Mouse (Mus musculus) left cerebral cortex, adult 9 months (tissue): Measurements from ENCODE around the gene Cyp2d34.

Experiments used
- DNase-seq, 2 experiments: peaks; one replicate each; pipeline ENCODE4 v3.0.0; 2022; ENCODE audit warnings: low spot score in 2 of 2

The Cyp2d34 gene

DNA sequence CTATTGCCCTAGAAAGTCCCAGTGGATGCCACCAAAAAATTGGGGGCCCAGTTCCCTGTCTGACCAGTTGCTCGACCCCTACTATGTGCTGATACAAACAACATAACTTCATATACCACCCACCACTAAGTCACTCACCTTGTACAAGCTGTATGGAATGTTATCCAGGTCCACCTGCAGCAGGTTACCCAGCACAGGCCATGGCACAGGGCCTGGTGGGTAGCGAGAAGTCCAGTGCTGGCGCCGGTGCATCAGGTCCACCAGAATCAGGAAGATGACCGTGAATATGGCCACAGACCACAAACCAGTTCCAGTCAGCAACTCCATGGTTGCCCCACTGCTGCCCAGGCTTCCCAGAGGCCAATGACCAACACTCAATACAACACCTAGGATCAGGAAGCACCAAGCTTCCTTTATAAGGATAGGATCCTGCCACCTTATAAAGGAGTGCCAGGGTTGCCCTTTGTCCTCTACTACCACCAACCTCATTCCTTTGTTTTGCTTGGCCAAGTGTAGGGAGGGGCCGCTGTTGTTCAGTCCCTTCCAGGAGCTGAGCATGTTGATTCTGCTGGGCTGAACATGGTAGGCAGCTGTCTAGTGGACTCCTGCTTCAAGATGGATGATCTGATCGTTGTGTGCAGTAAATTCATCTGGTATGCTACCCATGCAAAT lies at the start of gene Cyp2d34:
TSS of gene Cyp2d34 (minus strand) at position 416 of the 672 bp plus-strand sequence.
- DNase-seq: no peak

DNA sequence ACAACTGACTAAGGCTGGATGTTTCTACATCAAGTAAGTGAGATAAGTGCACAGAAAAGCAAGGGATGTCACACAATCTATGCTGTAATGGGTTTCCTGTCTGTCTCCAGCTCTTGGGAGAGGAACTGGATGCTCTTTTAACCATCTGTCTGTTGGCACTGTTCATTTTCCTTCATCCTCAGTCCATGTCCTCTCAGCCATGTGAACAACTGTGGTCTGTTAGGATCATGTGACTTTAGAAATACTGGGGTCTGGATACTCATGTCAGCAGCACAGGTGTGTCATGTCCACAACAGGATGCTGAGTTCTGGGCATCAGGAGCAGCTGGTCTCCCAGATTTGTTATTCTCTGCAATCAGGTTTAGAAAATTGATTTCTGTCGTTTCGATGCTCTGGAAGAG lies 35.6 kb upstream of the Cyp2d34 start:
- no peak for DNase-seq

DNA sequence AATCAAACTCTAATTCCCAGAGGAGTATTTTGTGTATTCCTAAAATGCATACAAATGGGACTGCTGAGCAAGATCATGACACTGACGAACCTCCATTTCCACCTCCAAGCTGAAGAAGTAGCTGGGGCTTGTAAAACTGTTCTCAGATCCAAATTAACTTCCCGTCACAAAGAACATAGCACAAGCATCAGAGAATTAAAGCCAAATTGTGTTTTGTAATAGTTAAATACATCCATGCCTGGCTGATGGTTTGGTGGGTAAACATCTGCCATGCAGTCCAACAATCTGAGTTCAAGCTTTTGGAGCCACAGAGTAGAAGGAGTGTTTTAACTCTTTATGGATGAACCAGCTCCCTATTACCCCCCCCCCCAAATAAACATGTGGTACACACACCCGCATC lies 23.6 kb upstream of the Cyp2d34 start:
- no peak for DNase-seq

DNA sequence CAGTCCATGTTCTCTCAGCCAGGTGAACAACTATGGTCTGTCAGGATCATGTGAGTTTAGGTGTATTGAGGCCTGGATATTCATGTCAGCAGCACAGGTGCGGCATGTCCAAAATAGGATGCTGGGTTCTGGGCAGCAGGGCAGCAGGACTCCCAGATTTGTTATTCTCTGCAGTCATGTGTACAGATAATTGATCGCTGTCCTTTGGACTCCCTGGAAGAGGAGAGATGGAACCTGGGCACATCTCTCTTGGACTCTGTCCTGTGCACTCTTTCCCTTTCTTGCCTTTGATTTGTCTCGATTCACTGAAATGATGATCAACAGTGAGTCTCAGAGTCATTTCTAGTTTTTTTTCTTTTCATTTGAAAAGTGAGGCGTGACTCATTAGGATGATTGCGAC lies 23.0 kb upstream of the Cyp2d34 start:
- no peak for DNase-seq

DNA sequence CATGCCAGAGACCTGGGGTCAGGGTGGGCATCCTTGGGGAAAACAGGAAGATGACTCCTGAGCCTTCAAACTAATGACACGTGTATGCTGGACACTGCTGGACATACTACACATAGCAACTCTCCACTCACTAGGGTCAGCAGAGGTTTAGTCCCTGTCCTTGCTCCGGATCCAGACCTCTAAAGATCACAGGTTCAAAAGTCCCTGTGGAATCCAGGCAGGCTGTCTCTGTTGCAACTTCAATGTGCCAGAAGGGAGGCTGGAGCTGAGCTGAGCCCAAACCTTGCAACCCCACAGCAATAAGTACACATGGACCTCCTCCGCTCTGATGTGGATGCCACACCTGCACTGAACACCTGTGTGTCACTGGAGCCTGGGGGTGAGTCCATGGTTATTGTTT lies 22.0 kb upstream of the Cyp2d34 start:
- no peak for DNase-seq

DNA sequence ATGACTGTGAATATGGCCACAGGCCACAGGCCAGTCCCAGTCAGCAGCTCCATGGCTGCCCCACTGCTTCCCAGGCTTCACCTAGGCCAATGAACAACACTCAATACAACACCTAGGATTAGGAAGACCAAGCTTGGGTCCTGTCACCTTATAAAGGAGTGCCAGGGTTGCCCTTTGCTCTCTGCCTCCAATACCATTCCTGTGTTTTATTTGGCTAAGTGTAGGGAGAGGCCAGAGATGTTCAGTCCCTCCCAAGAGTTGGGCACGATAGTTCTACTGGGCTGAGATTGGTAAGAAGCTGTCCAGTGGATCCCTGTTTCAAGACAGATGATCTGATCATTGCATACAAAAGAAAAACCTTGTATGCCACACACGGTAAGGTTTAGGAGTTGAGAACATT lies 21.2 kb upstream of the Cyp2d34 start:
- no peak for DNase-seq

DNA sequence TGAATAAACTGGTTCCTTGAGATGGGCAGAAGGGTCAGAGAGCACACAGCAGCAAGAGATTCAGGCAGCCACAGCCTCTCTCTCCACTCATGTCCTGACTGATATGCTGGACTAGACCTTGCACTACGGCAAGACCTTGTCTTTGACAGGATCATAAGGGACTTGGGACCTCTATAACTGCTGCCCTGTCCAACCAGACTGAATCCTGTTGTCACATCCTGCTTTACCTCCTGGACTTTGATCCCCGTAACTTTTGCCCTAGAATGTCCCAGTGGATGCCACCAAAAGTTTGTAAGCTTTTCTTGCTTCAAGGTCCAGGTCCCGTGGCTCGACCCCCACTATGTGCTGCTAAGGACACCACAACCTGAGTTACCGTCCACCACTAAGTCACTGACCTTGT lies 20.6 kb upstream of the Cyp2d34 start:
- DNase-seq: no peak

DNA sequence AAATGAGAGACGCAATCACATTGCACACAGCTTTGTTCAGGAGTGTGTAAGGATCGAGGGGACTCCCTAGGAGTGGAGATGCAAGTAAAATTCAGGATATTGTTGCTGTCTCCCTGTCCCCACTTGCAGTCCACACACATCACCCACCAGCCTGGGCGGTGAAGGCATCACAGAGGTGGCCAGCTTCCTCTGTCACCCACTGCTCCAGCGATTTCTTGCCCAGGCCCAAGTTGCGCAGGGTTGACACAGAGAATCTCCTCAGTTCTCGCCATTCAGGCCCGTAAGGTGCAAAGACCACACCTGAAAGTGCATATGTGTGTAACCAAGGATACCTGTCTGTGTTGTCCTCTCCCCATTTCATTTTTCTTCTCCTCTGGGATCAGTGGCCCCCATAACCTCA lies 19.5 kb upstream of the Cyp2d34 start:
- DNase-seq: no peak

DNA sequence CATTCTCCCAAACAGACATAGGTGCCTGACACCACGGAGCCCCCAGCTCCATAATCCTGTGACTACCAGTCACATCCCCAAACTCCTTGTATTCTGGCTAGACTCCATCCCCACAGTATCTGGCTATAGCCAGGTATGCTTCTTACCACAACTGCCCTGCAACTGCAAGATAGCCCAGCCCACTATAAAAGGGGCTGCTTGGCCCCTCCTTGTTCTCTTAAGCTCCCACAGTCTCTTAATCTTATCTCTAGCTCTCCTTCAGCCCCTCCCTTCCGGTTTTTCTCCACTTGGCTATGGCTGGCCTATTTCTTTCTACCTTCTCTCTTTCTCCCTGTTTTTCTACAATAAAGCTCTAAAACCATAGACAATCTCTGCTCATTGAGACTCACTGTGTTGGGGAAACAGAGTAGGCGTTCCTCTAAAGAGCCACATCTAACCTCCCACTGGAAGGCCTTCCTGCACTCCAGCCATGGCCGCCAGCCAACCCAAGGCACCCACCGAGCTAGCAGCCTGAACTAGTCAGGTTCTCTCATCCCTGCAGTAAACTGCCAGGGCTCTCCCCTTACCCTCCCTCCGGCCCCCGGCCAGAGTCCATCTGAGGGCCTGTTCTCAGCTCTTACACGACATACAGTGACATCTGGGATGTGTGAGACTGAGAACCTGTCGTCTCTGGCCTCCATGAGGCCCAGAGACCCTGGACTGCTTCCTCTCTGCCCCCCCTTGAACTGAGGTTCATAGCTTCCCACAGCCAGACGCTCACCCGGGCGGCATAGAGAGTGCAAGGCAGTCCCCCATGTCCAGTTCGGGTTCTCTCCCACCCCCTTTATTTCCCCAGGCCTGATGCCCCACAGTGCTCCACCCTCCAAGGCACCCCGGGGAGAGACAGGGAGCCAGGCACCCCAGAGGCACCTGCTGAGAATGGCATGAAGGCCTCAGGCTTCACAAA lies 16.7 kb upstream of the Cyp2d34 start:
- no peak for DNase-seq

DNA sequence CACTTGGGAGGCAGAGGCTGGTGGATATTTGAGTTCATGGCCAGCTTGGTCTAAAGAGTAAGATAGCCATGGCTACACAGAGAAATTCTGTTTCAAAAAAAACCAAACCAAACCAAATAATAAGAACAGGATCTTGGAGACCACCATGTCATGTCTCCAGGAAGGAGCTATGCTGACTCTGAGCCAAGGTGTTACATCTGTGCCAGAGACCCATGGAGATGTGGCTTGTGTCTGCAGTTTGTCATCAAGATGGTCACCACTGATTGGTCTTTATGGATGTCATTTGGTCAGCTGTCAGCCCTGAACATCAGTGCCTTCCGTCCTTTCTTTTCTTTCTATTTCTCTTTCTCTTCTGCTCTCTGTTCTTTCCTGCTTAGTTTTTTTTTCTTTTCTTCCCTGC lies 14.2 kb upstream of the Cyp2d34 start:
- no peak for DNase-seq

DNA sequence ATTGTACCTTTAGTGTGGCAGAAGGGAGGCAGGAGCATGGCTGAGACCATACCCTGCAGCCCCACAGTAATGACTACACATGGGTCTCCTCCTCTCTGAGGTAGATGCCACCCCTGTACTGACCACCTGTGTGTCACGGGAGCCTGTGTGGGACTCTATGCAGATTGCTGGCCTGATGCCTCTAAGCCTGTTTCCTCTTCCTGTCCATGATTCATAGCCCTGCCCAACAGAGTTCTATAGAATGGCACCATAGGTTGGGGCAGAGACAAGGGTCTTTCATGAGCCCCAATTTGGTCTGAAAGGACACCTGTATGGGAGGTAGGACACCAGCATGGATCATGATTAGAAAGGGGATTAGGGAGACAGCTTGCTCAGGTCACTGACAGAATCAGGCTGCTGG lies 1.2 kb upstream of the Cyp2d34 start:
- no peak for DNase-seq

DNA sequence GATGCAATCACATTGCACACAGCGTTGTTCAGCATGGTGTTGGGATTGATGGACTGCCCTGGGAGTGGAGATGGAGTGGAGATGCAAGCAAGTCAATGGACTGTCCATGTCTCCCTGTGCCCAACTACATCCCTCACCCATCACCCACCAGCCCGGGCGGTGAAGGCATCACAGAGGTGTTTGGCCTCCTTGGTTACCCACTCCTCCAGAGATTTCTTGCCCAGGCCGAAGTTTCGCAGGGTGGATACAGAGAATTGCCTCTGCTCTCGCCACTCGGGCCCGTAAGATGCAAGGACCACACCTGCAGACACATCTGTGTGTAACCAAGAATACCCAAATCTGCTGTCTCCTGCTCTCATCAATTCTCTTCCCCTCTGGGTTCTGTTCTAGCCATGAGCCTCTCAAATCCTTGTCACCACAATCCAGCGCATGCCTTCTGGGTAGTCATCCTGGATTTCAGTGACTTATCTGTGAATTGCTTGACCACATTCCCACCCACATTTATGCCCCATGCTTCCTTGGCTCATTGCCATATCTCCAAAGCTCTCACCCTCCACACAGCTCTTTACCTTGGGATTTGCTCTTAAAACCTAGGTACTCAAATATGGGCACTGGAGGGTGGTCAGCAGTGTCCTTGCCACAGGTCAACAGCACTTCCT lies 2.3 kb downstream of the Cyp2d34 start:
- DNase-seq: no peak

DNA sequence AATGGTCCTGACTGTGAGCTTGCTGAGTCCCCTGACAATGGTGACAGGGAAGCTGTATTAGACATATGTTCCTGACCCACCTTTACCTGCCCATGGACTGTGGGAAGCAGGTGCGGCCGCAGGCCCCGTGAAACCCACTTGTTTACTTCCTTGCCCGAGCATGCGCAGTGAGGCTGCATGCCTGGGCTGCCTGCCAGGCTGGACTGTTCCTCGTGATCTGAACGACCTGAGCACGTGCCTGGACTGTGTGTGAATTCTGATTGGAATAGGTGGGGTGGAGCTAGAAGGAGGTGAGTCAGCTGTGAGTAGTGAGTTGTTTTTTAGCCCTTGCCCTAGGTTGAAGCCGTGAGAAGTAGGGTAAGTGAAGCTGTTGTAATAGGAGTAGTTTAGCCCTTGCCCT lies 38.1 kb downstream of the Cyp2d34 start:
- DNase-seq: no peak

DNA sequence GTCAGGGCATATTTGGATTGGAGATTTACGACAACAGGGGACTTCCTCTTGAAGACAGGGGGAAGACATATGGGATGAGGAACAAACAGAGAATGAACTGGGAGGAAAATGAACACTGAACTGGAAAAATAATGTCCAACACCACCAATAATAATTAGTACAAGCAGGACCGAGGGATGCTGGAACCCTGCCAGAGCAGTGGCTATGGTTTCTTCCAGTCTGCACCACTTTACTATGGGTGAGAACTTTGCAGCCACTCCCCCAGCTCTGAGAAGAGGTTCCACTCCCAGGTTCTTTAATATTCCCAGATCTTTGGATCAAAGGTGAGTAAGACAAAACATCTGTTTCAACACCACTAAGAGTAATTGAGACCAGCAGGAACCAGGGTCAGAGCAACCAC lies 41.7 kb downstream of the Cyp2d34 start:
- no peak for DNase-seq

DNA sequence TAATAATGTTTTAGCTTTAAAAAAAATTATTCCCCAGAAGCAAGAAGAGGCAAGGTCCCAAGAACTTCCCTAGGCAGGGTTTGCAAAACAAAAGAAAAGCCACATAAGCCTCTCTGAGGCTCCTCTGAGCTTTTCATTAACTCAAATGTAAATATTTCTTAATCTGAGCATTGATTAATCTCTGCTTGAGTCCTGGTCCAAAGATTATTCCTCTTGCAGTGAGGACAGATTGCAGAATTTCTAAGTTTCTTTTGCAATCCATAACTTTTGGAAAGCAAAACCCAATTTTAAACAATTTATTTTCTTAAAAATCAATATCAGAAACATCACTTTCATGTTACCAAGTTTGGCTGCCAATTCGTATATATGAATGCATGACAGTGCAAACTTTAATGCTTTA lies 47.9 kb downstream of the Cyp2d34 start:
- no peak for DNase-seq
